7 mouse cellular contexts compared by ENCODE assay signal in the genomic region with DNA sequence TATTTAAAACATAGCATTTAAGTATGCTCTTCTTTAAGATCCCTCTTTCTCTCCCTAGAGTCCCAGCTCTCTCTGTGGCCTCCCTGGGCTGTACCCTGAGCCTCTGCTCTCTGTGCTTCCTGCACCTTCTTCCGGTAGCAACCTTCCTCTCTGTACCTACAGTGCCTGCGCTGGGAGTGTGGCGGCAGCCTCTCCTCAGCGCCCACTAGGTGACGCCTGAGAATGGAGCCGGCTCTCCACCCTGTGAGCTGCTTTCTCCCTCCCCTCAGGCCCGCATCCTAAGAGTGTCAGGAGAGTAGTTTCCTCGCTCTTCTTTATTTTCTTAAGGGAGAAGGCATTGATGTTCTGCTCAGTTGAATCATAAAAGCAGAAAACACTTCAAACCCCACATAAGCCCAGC. TPM values are rescaled to one million over a fixed set of nuclear protein-coding genes. Genes with fewer than 3 reads are reported as not detected.
DNase-seq lines count a peak whose midpoint lies in the region; ATAC-seq lines count a peak whose summit lies in the region.

No protein-coding gene starts in this region.

- no peaks in the 10 kb centered on the region for H3K27me3 ChIP-seq in hindbrain, embryonic 11.5 days (ENCODE audit: control insufficient read depth, insufficient read depth, low read length)
- H3K27me3 ChIP-seq in neural tube, embryonic 13.5 days: no peaks in the 10 kb centered on the region

- no peak overlapping the region for H3K4me3 ChIP-seq in hindbrain, embryonic 11.5 days (ENCODE audit: low read depth, low read length)
- H3K4me3 ChIP-seq in neural tube, embryonic 13.5 days: no peak overlapping the region

- 17% methylated on average over 8 of the region's 8 CpGs for WGBS in hindbrain, embryonic 11.5 days
- 7% methylated on average over 8 of the region's 8 CpGs for WGBS in neural tube, embryonic 13.5 days

- no peak overlapping the region for H3K9ac ChIP-seq in hindbrain, embryonic 11.5 days (ENCODE audit: low read depth, low read length)
- H3K9ac ChIP-seq in neural tube, embryonic 13.5 days: no peak overlapping the region

- H3K9me3 ChIP-seq in hindbrain, embryonic 11.5 days (ENCODE audit: control insufficient read depth, low read length): no peaks in the 10 kb centered on the region
- no peaks in the 10 kb centered on the region for H3K9me3 ChIP-seq in neural tube, embryonic 13.5 days

- no peak overlapping the region for H3K4me2 ChIP-seq in hindbrain, embryonic 11.5 days (replicated peaks; ENCODE audit: low read depth, low read length)
- H3K4me2 ChIP-seq in neural tube, embryonic 13.5 days: no peak overlapping the region

- no peaks in the 10 kb centered on the region for H3K36me3 ChIP-seq in hindbrain, embryonic 11.5 days (ENCODE audit: control insufficient read depth, insufficient read depth, low read length)
- no peaks in the 10 kb centered on the region for H3K36me3 ChIP-seq in neural tube, embryonic 13.5 days

- peak; percentile 0 for DNase-seq in lung, postnatal 25 days (ENCODE audit: low spot score)
- DNase-seq in lung, postnatal 4 days: no peak
- DNase-seq in embryo, embryonic 11 days: peak; percentile 69
- DNase-seq in hindbrain, embryonic 11.5 days (ENCODE audit: low spot score): peak; percentile 34
- DNase-seq in layer of hippocampus, adult 9-11 months: peak; percentile 9
- DNase-seq in spleen, postnatal 14 days (ENCODE audit: low spot score in 2 of 2): no peak

- no peaks in the 10 kb centered on the region for H3K4me1 ChIP-seq in hindbrain, embryonic 11.5 days (replicated peaks; ENCODE audit: control insufficient read depth, insufficient read depth, low read length)
- no peaks in the 10 kb centered on the region for H3K4me1 ChIP-seq in neural tube, embryonic 13.5 days (replicated peaks)

- no peak overlapping the region for H3K27ac ChIP-seq in hindbrain, embryonic 11.5 days (ENCODE audit: low read depth, low read length)
- no peak overlapping the region for H3K27ac ChIP-seq in neural tube, embryonic 13.5 days (replicated peaks)

- no peak for ATAC-seq in hindbrain, embryonic 11.5 days (ENCODE audit: low FRiP score)
- peak; percentile 91 for ATAC-seq in neural tube, embryonic 13.5 days (ENCODE audit: low read depth)

RNA-seq across cellular contexts. Expression of a gene that starts 41.2 kb away (rescaled TPM):
- polyA plus RNA-seq in hindbrain, embryonic 11.5 days (2014; fragmentation: Nextera tagmentation; extraction: Ambion mirVana): 3.0 and 3.4 TPM in 2 replicates
- 0.33 and 2.8 TPM in 2 replicates for polyA plus RNA-seq in neural tube, embryonic 13.5 days (2015; fragmentation: Nextera tagmentation; extraction: Ambion mirVana)

Comparison
In these comparisons a context has a peak if more than half of its experiments do, and no peak if none do; other contexts are left out.
1. DNase-seq: peak in lung, postnatal 25 days (single experiment), embryo, embryonic 11 days (single experiment), hindbrain, embryonic 11.5 days (single experiment) and layer of hippocampus, adult 9-11 months (single experiment); none in lung, postnatal 4 days (0 of 2) and spleen, postnatal 14 days (0 of 2).